Mouse (Mus musculus) frontal cortex, postnatal 10 days (tissue): ENCODE measurements around the gene Basp1.

Source experiments
- DNase-seq, 2 experiments: peaks; one replicate each; pipeline ENCODE4 v3.0.0; 2022; ENCODE audit warnings: low spot score in 2 of 2, mixed read lengths in 1 of 2

The Basp1 gene

GRCm38 (mm10) chr15:25415958-25416357 is 2.4 kb upstream of the Basp1 start:
- no peak for DNase-seq

- DNase-seq: peak; percentile 72 to 88
Observed at GRCm38 (mm10) chr15:25414747-25415119, 1.2 kb upstream of the Basp1 start.

GRCm38 (mm10) chr15:25414011-25414746 is 615 bp upstream of the Basp1 start:
- peak; percentile 58 to 70 for DNase-seq

GRCm38 (mm10) chr15:25412761-25413261 is 753 bp downstream of the Basp1 start:
- peak in 1 of 2 experiments; percentile 44 for DNase-seq

- peak; percentile 75 to 78 for DNase-seq
Observed at GRCm38 (mm10) chr15:25412171-25412641, 1.4 kb downstream of the Basp1 start.

DNA sequence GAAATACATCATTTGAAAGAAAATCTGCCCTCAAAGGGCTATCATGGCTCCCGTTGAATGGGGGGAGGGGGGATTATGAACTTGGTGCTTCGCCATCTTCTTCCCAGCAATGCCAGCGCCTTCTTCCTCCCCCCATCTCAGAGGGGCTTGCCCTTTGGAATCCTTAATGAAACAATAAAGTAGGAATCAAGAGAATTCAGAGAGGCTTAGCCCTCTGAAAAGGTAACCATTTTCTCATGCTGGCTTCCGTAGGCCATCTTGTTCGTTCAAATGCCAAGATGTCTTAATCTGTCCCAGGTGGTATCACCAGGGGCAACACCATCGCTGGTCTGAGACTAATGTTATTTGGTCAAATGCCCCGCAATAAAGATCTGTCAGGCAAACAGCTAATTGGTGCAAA is 2.1 kb downstream of the Basp1 start:
- DNase-seq: no peak

DNA sequence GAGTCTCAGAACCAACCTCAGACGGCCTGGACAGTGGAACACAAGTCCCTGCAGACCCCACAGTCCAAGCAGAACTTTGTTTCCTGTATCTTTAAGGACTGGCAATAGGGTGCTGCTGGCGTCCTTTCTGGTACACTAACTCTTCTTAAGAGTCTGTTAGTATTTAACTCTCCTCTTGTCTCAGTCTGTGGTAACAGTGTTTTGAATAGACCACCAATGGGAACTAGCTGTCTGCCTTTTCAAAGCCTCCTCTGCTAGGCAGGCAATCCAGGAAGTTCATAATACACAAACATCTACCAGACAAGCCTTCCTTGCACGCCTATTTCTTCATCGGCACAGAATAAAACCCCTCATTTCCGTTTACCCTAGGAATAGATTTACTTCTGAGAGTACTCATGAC is 7.6 kb downstream of the Basp1 start:
- DNase-seq: no peak

DNA sequence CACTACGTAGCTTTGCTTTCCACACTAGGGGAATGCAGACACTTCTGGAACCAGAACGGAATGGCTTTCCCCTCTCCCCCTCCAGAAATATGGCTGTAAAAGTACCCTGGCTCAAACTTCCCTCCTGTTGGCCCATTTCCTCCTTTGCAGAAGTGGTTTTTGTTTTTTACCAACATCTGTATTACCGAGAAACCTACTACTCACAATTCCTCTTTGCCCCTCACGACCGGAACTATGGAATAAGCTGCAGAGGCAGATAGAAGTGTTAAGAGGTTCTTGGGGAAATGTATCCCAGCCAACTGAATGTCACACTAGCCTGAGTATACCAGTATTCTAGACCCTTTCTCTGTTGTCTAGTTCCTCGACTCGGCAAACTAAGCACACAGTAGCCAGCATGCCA is 9.7 kb downstream of the Basp1 start:
- no peak for DNase-seq

DNA sequence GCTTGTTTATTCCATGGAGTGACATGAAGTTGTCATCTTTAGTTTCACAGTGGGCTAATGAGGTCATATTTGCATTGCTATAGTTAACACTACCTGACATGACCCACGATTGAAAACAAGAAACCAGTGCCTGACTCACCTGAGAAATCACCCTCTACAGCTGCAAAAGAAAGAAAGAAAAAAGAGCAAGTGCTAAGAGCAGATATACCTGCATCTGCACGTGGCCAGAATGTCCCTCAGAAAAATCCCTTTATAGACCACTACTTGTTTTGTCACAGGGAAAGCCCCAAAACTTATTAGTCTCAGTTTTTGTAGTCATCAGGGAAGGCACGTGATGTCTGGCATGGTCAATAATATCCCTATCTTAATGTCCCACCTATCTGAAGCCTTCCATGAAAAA is 11.6 kb downstream of the Basp1 start:
- DNase-seq: no peak

GRCm38 (mm10) chr15:25400276-25400675 is 13.3 kb downstream of the Basp1 start:
- no peak for DNase-seq

DNA sequence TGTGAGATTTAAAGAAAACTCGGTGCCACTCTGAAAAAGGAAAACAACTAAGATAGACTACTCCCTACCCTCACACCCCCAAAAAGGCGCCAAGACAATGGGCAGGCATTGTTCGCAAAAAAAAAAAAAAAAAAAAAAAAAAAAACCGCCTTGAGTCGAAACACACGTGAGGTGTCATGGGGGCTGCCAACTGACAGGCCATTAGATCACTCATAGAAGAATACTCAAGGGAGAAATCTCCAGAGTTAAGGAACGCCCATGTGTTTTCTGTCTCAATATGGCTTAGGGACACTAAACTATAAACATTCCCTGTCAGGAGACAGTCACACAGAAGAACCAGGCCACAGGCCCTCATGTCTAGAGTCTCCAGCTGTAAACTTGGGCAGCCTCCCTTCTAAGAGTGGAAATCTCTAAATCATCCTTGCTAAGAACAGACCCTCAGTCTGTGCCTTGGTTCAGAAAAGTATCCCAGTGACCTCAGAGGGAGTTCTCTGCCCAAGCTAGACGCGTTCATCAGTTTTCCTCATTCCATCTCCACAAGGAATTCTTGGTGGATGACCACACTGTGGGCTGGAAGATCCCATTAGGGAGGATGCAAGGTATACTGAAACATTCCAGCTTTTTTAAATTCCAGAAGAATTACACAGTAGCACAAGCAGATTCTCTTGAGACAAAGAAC is 17.5 kb downstream of the Basp1 start:
- DNase-seq: no peak

DNA sequence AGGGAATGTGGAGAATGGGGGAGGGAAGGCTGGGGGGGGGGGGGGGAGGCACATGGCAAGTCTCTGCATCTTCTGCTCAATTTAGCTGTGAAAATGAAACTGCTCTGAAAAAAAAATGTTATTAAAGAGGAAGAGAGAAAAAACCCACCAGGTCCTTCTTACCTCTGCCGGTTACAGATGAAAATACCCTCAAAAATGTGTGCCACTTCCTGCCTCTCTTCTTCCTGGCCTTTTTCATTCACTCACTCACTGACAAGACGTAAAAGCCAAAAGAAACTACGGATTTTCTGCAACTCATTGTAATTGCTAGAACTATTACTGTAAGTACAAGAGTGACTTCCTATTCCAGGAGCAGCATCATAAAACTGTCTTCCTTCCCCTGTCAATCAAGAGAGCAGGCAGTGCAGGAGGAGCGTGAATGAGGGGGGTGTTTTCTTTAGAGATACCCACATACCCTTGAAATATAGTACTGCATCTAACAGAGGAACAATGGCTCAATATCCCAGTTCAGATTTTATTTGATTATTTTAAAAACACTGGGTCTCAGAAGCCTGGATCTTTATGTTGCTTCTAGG is 21.0 kb downstream of the Basp1 start:
- no peak for DNase-seq

- no peak for DNase-seq
Observed at GRCm38 (mm10) chr15:25391210-25391609, 22.4 kb downstream of the Basp1 start.

DNA sequence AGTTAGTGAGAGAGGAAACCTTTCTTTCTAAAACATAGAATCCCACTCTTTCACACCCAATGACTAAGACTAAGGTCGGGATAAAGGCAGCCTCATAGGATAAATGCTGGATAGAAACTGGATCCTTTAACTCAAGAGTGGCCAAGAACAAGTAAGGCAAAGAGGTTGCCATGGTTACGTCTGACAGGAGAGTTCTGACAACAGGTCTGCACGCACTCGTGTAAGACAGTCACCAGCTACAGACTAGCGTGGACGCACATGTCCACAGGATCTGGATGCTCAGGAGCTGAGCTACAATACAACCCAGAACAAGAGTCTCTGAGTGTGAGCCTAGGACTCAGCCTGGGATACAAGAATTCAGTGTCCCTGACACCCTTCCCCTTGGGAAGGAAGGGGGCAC is 26.0 kb downstream of the Basp1 start:
- DNase-seq: no peak

GRCm38 (mm10) chr15:25380051-25380450 is 33.5 kb downstream of the Basp1 start:
- DNase-seq: no peak

DNA sequence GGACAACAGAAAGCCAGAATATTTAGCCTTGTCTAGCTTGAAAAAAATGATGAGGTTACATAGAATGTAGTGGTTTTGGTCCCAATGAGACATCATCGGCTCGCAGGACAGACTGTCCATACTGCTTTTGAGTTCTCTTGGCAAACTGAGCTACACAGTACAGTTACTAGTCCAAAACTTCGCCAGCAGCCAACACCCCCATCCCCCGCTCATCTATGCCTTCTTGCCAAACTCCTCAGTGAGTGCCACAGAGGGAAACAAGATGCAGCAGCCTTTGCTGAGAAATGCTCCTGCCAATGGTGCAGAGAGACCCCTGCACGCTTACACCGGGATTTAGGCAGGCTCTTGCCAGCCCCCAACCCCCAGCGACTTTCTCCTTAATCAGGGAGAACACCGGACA is 34.9 kb downstream of the Basp1 start:
- DNase-seq: no peak

DNA sequence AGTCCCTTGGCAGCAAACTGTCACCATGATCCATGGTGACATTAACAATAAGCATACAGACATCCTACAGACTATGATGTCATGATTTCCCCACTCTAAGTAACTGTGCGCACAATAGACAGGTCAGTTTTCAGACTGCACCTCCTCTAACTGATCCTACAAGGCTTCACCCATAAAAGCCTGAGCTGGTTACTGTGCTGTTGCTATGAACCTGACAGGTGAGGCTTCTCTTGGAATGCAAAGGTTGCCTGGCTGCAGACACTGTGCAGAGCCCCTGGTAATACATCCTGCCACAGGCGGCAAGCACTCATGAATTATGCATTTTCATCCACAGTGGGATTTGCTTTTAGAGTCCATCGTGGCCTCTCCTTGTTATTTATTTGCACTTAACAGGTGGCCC is 36.6 kb downstream of the Basp1 start:
- no peak for DNase-seq

GRCm38 (mm10) chr15:25373486-25373885 is 40.1 kb downstream of the Basp1 start:
- no peak for DNase-seq

- no peak for DNase-seq
Observed at GRCm38 (mm10) chr15:25369522-25369921, 44.0 kb downstream of the Basp1 start.

DNA sequence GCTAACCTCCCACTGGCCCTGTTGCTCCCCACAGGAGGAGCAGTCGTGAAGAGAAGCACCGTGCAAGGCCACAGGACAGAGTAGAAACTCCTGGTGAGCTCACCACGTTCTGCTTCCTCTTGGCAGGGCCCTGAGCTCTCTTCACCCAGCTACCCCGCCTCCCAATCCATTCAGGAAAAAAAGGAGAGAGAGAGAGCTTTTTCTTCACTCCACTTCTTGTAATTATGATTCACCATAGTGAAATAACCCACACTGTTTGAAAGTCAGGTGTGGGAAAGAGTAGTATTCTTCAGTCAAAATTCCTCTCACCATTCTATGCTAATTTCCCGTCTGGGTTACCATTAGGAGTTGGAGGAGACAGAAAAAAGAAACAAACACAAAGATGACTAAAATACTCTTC is 48.1 kb downstream of the Basp1 start:
- no peak for DNase-seq

DNA sequence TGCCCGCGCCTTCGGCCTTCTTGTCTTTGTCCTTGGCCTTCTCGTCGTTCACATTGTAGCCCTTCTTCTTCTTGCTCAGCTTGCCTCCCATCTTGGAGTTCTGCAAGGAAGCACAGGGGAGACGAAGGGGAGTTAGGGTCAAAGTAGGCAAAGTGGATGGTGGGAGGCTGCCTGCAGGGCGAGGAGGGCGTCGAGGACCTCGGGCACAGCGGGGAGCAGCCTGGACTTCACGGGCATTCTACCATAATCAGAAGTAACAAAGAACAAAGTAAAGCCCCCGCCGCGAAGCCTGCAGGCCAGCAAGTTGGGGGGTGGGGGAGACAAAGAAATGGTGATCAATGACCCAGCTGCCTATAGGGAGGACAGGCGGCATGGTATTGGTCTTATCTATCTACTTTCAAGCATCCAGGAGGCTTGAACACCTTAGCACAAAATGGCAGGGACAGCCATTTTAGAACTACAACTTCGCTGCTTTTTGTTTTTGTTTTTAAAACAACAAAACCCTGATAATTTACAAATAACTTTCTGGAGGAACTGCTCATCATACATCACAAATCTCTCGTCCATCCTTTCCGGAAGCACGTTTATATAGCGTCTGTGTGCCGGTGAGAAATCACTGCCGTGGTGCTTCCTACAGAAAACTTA is 48.6 kb downstream of the Basp1 start:
- DNase-seq: no peak

DNA sequence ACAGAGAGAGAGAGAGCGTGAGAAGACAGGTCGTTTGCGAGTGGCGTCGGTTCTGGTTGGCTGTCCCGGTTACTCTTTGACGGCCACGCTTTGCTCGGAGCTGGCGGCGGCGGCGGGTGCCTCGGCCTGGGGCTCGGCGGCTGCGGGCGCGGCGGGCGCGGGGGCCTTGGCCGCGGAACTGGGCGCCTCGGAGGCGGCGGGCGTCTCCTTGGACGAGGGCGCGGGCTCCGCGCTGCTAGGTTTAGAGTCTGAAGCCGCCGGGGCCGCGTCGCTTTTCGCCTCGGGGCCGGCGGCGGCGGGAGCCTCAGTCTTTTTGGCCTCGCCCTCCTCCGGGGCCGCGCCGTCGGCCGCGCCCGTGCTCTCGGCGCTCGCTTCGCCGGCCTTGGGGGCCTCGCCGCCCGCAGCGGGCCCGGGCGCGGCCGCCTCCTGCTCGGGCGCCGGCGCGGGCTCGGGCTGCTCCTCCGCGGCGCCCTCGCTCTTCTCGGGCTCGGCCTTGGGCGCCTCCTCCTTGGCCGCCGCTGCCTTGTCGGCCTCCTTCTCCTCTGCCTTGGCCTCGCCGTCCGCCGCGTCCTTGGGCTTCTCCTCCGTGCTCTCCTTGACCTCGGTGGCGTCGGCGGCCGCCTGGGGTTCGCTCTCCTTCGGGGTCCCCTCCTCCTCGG is 49.3 kb downstream of the Basp1 start:
- no peak for DNase-seq
